Mouse (Mus musculus) CD4-positive naive resting alpha-beta T cell, adult 76 days (primary cell): ENCODE results near the gene Eif1ad. TPM values are rescaled to one million over a fixed set of nuclear protein-coding genes. Genes with fewer than 3 reads are reported as not detected.

Experiments used
- total RNA-seq: library from RNA; stranded (reverse); gene quantifications from one replicate; pipeline ENCODE4 v1.2.4, GENCODE M21; 2023

Eif1ad gene
- 31.3 TPM for total RNA-seq

DNA sequence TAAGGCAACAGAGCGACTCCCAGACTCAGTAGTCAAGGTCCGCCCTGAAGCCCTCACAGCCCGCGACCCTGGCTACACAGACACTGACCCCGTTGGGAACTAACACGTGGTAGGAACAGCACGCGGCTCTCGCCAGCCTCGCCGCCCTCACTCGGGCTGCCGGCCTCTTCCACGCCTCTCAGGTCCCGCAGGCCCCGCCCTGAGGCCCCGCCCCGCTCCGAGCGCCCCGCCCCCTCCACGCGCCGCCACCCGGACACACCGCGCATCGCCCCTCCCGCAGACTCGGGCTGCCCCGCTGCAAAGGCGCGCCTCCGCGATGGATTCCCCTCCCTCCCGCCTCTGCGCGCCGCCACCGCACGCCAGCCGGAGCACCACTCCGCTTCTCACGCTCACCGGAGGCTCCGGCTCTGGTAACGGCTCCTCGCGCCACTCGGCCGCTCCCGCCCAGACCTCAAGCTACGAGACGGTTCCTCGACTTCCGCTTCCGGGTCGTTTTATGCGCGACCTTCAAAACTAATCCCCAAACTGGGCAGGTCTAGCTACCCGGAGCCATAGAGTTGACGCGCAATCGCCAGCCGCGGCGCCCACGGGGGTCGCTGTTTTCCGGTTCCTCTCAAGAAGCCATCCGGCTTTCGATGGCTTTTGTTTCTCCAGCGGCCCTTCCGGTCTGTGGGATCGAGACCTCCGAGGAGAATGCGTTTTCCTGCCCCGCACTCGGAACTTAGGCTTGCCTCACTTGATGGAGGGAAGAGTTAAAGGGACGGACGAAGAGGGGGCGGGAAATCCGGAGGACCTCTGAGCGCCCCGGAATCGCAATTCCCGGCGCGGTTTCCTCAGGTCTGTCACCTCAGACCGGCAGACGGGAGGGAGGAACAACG, at the start of gene Eif1ad:
Eif1ad (plus strand) TSS at position 567 of the 878 bp plus-strand sequence.

DNA sequence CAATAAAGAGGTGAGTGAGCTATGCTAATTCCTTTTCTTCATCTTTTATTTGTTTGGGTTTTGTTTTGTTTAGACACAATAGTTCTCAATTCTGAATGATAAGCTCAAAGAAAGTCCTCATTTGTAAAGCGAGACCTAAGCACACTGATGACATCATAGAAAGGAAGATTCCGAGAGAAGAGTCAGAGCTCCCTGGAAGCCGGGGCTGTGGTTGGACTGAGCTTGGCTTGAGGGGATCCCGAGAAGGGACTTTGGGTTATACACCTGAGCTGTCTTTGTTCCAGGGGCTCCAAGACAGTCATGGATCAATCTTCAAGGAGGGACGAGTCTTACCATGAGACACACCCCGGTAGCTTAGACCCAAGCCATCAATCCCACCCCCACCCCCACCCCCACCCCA, 31.1 kb upstream of the Eif1ad start, which contains the start of gene Catsper1:
Catsper1 (plus strand) TSS at position 301 of the 400 bp plus-strand sequence.

DNA sequence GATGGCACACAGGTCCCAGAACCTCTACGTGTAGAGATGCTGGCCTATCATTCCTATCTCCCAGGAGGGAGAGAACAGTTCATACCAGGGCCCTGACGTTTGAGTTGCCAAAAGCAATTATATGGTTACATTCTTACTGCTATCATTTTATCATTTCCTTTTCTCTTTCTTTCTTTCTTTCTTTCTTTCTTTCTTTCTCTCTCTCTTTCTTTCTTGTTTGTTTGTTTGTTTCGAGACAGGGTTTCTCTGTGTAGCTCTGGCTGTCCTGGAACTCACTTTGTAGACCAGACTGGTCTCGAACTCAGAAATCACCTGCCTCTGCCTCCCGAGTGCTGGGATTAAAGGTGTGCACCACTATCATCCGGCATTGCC, 17.1 kb upstream of the Eif1ad start, which contains the start of gene Cst6:
Cst6 (minus strand) TSS at position 73 of the 372 bp plus-strand sequence.

DNA sequence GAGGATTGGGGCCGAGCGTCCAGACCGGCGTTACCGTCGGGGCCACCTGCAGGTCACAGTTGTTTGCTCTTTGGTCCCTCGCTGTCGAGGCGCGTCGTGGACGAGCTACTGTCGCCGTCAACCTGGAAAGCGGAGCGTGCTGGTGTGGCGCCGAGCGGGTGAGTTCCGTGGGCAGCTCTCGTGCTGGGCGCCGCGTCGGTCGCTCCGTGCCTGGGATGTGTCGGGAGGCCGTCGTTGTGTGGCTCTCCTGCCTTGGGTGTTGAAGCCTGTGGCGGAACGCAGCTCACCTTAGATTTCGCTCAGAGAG, 465 bp downstream of the Eif1ad start, which contains the start of gene Banf1:
Banf1 (minus strand) TSS at position 116 of the 307 bp plus-strand sequence.

DNA sequence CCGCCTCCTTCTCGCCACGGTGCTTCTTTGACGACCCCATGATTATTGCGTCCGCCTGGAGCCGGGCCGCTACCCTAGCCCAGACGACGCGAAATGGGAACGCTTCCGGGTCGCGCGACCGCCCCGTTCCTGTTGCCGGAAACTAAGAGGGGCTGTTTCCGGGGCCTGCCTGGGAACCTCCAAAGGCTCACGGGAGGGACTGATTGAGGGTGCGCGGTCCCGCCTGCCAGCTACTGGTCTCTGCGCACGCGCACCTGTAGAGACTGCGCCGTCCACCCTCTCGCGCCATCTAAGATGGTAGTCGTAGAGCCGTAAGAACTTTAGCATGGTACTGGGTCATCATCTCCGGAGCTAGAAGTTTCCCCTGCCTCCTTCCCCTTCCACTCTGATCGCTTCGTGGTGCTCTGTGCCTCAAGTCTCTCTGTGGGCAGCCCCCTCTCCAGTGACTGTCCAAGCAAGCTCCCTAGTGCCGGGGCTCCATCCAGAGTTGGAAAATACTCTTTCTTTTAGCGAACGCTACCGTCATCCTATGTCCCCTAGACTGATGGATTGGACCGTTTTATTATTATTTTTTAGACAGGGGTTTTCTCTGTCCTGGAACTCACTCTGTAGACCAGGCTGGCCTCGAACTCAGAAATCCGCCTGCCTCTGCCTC, 22.2 kb downstream of the Eif1ad start, which contains the start of gene Sart1:
Sart1 (minus strand) TSS at position 116 of the 655 bp plus-strand sequence.

DNA sequence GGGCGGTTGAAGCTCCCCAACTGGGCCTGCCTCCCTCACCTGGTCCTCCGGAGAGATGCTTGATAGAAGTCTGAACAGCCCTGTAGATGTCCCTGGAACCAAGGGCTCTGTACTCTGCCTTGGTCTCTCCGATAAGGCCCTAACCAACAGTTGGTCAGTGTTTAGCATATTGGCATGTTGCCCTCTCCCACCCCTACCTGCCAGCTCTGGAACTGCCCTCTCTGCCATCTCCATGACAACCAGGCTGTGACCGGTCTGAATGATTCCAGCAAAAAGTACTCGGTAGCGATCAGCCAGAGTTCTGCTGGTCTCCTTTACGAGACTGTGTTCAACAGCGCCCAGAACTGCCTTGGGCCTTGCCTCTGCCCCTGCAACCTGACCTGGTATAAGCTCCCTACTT, 35.8 kb downstream of the Eif1ad start, which contains the start of gene Tsga10ip:
Tsga10ip (minus strand) TSS at position 234 of the 400 bp plus-strand sequence.

Other genes with a start within 250 kb of the Eif1ad start
- 20.2 TPM for gene Klc2, start 248.2 kb upstream of the Eif1ad start, total RNA-seq
- gene Pacs1, start 93.6 kb upstream of the Eif1ad start, total RNA-seq, result 116 TPM
- gene Sf3b2, start 71.3 kb upstream of the Eif1ad start, total RNA-seq, result 265 TPM
- not detected for gene Gal3st3, start 68.4 kb upstream of the Eif1ad start, total RNA-seq
- not detected for gene Catsper1, start 31.0 kb upstream of the Eif1ad start, total RNA-seq
- gene Cst6, start 17.2 kb upstream of the Eif1ad start, total RNA-seq, result not detected
- 87.0 TPM for gene Banf1, start 427 bp downstream of the Eif1ad start, total RNA-seq
- 189 TPM for gene Sart1, start 22.0 kb downstream of the Eif1ad start, total RNA-seq
- gene Tsga10ip, start 35.8 kb downstream of the Eif1ad start, total RNA-seq, result not detected
- gene Drap1, start 58.2 kb downstream of the Eif1ad start, total RNA-seq, result 164 TPM
- 54.1 TPM for gene AI837181, start 58.4 kb downstream of the Eif1ad start, total RNA-seq
- gene Fosl1, start 80.8 kb downstream of the Eif1ad start, total RNA-seq, result 0.79 TPM
- gene Ccdc85b, start 91.2 kb downstream of the Eif1ad start, total RNA-seq, result 6.2 TPM
- gene Fibp, start 93.9 kb downstream of the Eif1ad start, total RNA-seq, result 82.7 TPM
- gene Ctsw, start 101.8 kb downstream of the Eif1ad start, total RNA-seq, result 43.6 TPM
- gene Efemp2, start 107.2 kb downstream of the Eif1ad start, total RNA-seq, result not detected
- gene Mus81, start 121.7 kb downstream of the Eif1ad start, total RNA-seq, result 38.5 TPM
- gene Cfl1, start 123.7 kb downstream of the Eif1ad start, total RNA-seq, result 1,344 TPM
- not detected for gene 1700020D05Rik, start 137.0 kb downstream of the Eif1ad start, total RNA-seq
- 4.8 TPM for gene Snx32, start 143.8 kb downstream of the Eif1ad start, total RNA-seq
- gene Ovol1, start 193.9 kb downstream of the Eif1ad start, total RNA-seq, result not detected
- gene Ap5b1, start 201.3 kb downstream of the Eif1ad start, total RNA-seq, result 17.9 TPM
- gene Rnaseh2c, start 235.1 kb downstream of the Eif1ad start, total RNA-seq, result 78.0 TPM
- 144 TPM for gene Kat5, start 243.5 kb downstream of the Eif1ad start, total RNA-seq